8 mouse cellular contexts compared by ENCODE assay signal in the genomic region with DNA sequence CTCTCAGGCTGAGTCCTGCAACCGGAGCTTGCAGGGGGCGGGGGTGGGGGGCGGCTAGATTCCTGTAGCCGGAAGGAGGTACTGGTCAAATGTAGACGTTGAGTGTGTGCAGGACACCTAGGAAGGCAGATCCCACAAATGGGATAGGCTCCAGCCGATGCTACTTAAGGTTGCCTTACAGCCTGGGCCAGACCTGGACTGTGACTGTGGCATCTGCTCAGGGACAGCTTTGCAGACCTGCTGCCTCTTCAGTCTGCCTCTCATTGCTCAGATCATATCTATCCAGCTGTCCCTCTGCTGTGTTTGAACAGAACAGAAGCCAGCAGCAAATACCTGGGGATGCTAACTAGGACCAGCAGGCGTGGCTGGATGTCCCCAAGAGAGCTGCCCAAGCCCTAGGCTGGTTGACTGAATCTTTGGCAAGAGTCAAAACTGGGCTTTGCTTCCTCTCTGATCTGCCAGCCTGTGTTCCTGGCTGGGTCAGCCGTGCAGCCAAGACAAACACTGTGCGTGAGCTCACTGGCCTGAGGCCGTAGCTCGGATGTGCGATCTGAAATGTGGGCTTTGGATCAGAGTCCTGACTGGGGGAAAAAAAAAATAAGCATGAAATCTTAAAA. TPM values are rescaled to one million over a fixed set of nuclear protein-coding genes. Genes with fewer than 3 reads are reported as not detected.
DNase-seq lines count a peak whose midpoint lies in the region; ATAC-seq and TF ChIP-seq lines count a peak whose summit lies in the region.

No protein-coding gene starts in this region.

- no peak overlapping the region for H3K9ac ChIP-seq in midbrain, embryonic 16.5 days (ENCODE audit: low read depth, low read length)
- H3K9ac ChIP-seq in stomach, postnatal 0 days (ENCODE audit: low read length), result no peak overlapping the region

- peaks cover 6% of the 10 kb centered on the region; the same call in 1 of the 2 replicates for H3K27me3 ChIP-seq in midbrain, embryonic 10.5 days (ENCODE audit: low read depth, poor library complexity, severe bottlenecking)
- H3K27me3 ChIP-seq in midbrain, embryonic 16.5 days (ENCODE audit: control insufficient read depth, insufficient read depth, low read depth, low read length), result no peaks in the 10 kb centered on the region
- H3K27me3 ChIP-seq in stomach, postnatal 0 days (ENCODE audit: control insufficient read depth, insufficient read depth, low read length), result no peaks in the 10 kb centered on the region

- H3K4me2 ChIP-seq in midbrain, embryonic 16.5 days (ENCODE audit: low read length), result no peak overlapping the region
- no peak overlapping the region for H3K4me2 ChIP-seq in stomach, postnatal 0 days (replicated peaks; ENCODE audit: low read depth)

- WGBS in midbrain, embryonic 10.5 days, result 54% methylated on average over 12 of the region's 12 CpGs
- WGBS in midbrain, embryonic 16.5 days, result 51% methylated on average over 12 of the region's 12 CpGs
- WGBS in stomach, postnatal 0 days, result 38% methylated on average over 12 of the region's 12 CpGs

- no peak for TF ChIP-seq CTCF in stomach, postnatal 0 days (IDR thresholded peaks at IDR 0.05; ENCODE audit: low read depth)

- no peak for DNase-seq in midbrain, embryonic 10.5 days (ENCODE audit: low spot score)
- DNase-seq in cerebellum, adult 11 months, result peak; percentile 45
- peak; percentile 97 for DNase-seq in heart, adult 11 months
- peak; percentile 28 to 66 for DNase-seq in kidney, postnatal 25 days
- peak; percentile 41 for DNase-seq in stomach, postnatal 0 days (ENCODE audit: low spot score)
- no peak for DNase-seq in yolk sac, embryonic 10.5 days (ENCODE audit: low spot score)

- no peak for TF ChIP-seq EP300 in stomach, postnatal 0 days (optimal IDR thresholded peaks at IDR 0.05)

- H3K36me3 ChIP-seq in midbrain, embryonic 10.5 days, result no peaks in the 10 kb centered on the region
- H3K36me3 ChIP-seq in midbrain, embryonic 16.5 days (ENCODE audit: control insufficient read depth, insufficient read depth, low read length), result no peaks in the 10 kb centered on the region
- H3K36me3 ChIP-seq in stomach, postnatal 0 days (ENCODE audit: control insufficient read depth, insufficient read depth, low read length), result no peaks in the 10 kb centered on the region

- H3K27ac ChIP-seq in midbrain, embryonic 10.5 days (replicated peaks), result peak overlapping the region; percentile 24; the same call in 1 of the 2 replicates
- no peak overlapping the region for H3K27ac ChIP-seq in midbrain, embryonic 16.5 days (ENCODE audit: low read length)
- H3K27ac ChIP-seq in stomach, postnatal 0 days (replicated peaks), result no peak overlapping the region

- H3K9me3 ChIP-seq in midbrain, embryonic 10.5 days (replicated peaks), result no peaks in the 10 kb centered on the region
- H3K9me3 ChIP-seq in midbrain, embryonic 16.5 days (replicated peaks; ENCODE audit: control insufficient read depth, low read length, poor library complexity, severe bottlenecking), result no peaks in the 10 kb centered on the region
- H3K9me3 ChIP-seq in stomach, postnatal 0 days (ENCODE audit: control insufficient read depth, low read length), result no peaks in the 10 kb centered on the region

- H3K4me1 ChIP-seq in midbrain, embryonic 10.5 days, result peaks cover 39% of the 10 kb centered on the region
- H3K4me1 ChIP-seq in midbrain, embryonic 16.5 days (ENCODE audit: control insufficient read depth, insufficient read depth, low read length), result peaks cover 7% of the 10 kb centered on the region; the same call in 1 of the 2 replicates
- no peaks in the 10 kb centered on the region for H3K4me1 ChIP-seq in stomach, postnatal 0 days (replicated peaks; ENCODE audit: control insufficient read depth, insufficient read depth)

- no peak for ATAC-seq in midbrain, embryonic 16.5 days
- no peak for ATAC-seq in stomach, postnatal 0 days (ENCODE audit: low FRiP score, low TSS enrichment)
- ATAC-seq in megakaryocyte, adult 5-6 weeks (ENCODE audit: poor library complexity, severe bottlenecking), result no peak

- no peak overlapping the region for H3K4me3 ChIP-seq in midbrain, embryonic 10.5 days
- no peak overlapping the region for H3K4me3 ChIP-seq in midbrain, embryonic 16.5 days (ENCODE audit: low read depth, low read length)
- H3K4me3 ChIP-seq in stomach, postnatal 0 days (ENCODE audit: low read depth, low read length), result no peak overlapping the region

RNA-seq across cellular contexts. Expression of a gene that starts 44.4 kb away (rescaled TPM):
- 67.6 and 71.0 TPM in 2 replicates for polyA plus RNA-seq in midbrain, embryonic 10.5 days (2016; fragmentation: Nextera tagmentation; extraction: Ambion mirVana)
- polyA plus RNA-seq in midbrain, embryonic 16.5 days (2015; fragmentation: Nextera tagmentation; extraction: Ambion mirVana), result 79.2 and 81.0 TPM in 2 replicates
- 25.8 and 27.0 TPM in 2 replicates for polyA plus RNA-seq in stomach, postnatal 0 days (2015; fragmentation: Nextera tagmentation; extraction: Ambion mirVana)
- 1.2 and 2.1 TPM in 2 replicates for total RNA-seq in megakaryocyte, adult 5-6 weeks (2015)
- 0.26 and 1.1 TPM in 2 replicates for total RNA-seq in megakaryocyte, adult 5-6 weeks (2017)

Comparison
In these comparisons a context has a peak if more than half of its experiments do, and no peak if none do; other contexts are left out.
1. DNase-seq: peak in cerebellum, adult 11 months (single experiment), heart, adult 11 months (single experiment), kidney, postnatal 25 days (2 of 2) and stomach, postnatal 0 days (single experiment); none in midbrain, embryonic 10.5 days (single experiment) and yolk sac, embryonic 10.5 days (single experiment).